Mouse (Mus musculus): ENCODE measurements at regions not wholly inside any gene's neighbourhood (a gene's known extent, or its start where the extent isn't known, plus 50 kb on each side); places are given as distances from the start of the nearest gene placed in this dataset.
A peak's percentile ranks its signal among the peaks of the same experiment; 100 is the strongest.
"Not testable (repeated sequence)": the region's sequence is repeated elsewhere in the genome, so short reads cannot be mapped to it uniquely, and the experiment has no call there.

DNA sequence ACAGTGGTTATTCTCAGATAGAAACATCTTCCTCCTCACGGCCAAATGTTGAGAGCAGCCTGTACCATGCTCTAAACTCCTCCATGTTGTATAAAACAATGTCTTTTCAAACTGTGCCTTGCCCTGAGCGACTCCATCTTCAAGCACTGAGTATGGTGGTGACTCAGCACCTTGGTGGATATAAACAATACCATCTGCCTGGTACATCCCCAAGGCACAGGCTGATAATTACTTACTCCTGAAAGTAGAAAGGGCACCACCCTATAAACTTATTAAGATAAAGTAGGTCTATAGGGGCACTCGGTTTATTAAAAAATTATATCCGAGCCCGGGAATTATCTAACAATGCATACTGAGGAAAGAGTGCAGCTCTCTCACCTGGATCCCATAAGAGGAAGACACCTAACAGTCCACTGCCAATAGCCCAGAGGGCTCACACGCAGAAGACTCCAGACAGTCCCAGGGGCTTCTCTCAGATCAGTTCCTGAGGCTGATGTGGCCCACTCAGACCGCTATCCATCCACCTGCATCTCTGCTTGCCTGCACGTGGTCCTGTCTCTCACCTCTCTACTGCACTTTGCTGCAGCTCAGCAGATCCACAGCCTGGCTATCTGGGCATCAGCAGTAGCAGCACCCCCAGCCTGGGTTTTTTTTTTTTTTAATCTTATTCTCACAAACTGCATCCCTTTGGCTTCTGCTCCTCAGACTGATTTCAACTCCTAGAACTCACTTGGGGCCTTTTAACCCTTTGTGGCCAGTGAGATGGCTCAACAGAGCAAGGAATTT, 109.7 kb upstream of the Dlg1 start:
- DNase-seq (ENCODE audit: low spot score in 2 of 2): no peak

DNA sequence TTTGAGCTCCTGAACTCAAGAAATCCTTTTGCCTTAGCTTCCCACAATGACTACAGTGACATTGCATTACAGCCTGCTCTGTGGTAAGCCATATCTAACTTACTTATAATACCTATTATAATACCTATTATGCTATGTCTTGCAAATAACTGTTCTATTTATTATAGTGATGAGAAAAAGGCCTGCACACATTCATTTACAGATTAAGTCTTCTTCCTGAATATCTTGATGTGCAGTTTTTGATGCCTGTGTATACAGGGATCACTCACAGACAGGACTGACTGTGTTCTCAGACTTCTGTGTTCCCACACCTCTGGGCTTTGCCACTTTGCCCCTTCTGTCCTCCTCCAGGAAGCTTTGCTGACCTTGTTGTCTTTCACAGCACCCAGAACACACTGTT, 102.8 kb upstream of the Dlg1 start:
- DNase-seq (ENCODE audit: low spot score in 2 of 2): no peak

GRCm38 (mm10) chr16:31564926-31565325, 98.3 kb upstream of the Dlg1 start:
- DNase-seq (ENCODE audit: low spot score in 2 of 2): no peak

DNA sequence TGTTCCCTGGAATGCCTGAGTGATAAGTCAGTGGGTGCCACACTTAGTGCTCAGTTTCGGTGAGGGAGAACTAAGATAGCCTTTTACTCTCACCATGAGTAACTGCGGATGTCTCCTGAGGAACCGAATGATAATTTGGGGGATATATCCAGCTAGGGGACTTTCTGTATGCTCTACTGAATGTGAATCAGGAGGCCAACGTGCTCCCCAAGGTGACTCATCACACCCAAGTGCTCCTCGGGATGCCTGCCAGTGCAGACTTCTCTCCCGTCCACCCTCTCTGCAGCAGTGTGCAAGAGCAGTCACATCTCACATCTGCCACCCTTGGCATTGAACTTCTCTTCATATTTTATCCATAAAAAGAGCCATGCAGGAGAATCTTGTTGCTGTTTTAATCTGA, 94.9 kb upstream of the Dlg1 start:
- DNase-seq (ENCODE audit: low spot score in 2 of 2): no peak

DNA sequence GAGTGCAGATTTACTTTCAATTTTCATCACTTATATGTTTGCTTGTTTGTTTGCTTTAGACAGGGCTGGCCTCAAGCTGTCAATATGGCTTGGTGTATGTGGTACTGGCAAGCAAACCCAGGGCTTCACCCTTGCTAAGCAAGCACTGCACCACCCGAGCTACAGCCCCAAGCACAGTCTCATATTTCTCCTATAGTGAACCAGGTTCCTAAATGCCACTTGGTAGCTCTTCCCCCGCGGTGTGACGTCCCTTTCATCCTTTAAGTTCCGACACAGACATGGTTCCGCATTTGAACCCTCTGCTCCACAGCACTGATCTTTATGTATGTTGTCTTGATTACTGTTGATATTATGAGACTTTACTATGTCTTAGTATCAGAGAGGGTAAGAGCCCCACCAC, 93.4 kb upstream of the Dlg1 start:
- DNase-seq (ENCODE audit: low spot score in 2 of 2): peak in 1 of 2 experiments; percentile 29

GRCm38 (mm10) chr16:31570311-31571139, 92.7 kb upstream of the Dlg1 start:
- peak; percentile 48 to 62 for DNase-seq (ENCODE audit: low spot score in 2 of 2)

- not testable (repeated sequence) for DNase-seq (ENCODE audit: low spot score in 2 of 2)
Measured at GRCm38 (mm10) chr16:31573833-31574232, 89.4 kb upstream of the Dlg1 start.

- DNase-seq (ENCODE audit: low spot score in 2 of 2): not testable (repeated sequence)
Measured at GRCm38 (mm10) chr16:31575646-31576045, 87.6 kb upstream of the Dlg1 start.

DNA sequence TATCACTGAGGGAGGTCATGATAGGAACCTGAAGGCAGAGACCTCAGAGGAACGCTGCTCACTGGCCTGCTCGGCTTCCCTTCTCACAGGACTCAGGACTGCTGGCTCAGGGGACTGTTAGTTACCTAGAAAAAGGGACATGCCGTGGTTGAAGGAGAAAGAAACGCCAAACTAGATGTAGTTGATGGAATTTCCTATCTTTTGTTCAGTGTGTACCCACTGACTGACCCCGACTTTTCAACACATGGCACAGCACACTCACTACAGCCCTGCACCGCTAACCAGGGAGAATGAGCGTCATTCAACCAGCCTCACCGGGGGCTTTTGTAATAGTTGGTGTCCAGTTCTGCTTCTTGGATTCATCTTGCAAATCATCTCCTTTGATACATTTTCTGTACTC, 86.8 kb upstream of the Dlg1 start:
- no peak for DNase-seq (ENCODE audit: low spot score in 2 of 2)

DNA sequence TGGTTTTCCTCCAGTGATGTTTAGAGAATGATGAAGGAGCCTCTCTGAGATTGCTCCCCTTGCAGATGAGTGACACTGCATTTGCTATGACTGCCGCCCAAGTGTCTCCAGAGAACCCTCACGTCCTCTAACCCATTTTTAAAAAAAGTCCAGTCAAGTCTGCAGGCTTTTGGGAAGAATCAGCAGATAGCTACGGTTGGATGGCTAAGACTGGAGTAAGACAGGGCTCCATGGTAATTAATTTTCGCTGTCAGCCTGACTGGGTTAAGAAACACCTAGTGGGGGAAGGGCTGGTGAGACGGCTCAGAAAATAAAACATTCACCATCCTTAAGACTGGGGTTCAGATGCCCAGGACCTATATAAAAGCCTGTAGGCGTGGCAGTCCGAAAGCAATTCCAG, 85.9 kb upstream of the Dlg1 start:
- DNase-seq (ENCODE audit: low spot score in 2 of 2): no peak

DNA sequence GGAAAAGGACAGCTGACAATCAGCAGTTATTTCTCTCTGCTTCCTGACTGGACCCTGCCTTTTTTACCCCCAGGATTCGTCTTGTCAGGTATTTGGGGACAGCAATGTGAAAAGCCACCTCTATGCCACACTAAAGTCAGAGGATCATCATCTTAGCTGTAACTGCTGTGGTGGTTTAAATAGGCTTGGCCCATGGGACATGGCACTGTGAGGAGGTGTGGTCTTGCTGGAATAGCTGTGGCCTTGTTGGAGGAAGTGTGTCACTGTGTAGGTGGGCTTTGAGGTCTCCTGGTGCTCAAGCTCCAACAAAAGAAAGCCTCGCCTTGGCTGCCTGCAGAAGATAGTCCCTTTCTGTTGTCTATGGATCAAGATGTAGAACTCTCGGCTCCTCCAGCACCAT, 83.9 kb upstream of the Dlg1 start:
- no peak for DNase-seq (ENCODE audit: low spot score in 2 of 2)

DNA sequence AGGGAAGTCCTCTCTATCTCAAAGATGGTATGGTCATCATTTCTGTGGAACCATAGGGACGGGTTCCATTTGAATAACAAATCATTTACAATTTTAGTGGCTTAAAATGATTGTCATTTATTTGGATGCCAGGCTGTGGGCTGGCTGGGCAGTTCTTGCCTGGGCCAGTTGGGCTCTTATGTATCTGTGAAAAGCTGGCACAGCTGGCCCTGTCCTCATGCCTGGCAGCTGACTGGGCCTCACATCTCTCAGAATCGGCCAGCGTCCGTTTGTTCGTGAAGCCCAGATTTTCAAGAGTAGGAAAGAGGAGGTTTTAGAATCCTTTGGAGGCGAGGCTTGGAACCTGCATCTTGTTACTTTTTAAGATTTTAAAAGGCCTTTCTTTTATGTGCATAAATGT, 82.5 kb upstream of the Dlg1 start:
- DNase-seq (ENCODE audit: low spot score in 2 of 2): no peak

GRCm38 (mm10) chr16:31582885-31583284, 80.4 kb upstream of the Dlg1 start:
- DNase-seq (ENCODE audit: low spot score in 2 of 2): peak in 1 of 2 experiments; percentile 1

- DNase-seq (ENCODE audit: low spot score in 2 of 2): no peak
Measured at GRCm38 (mm10) chr16:31583627-31584026, 79.6 kb upstream of the Dlg1 start.

GRCm38 (mm10) chr16:31584216-31584823, 78.9 kb upstream of the Dlg1 start:
- DNase-seq (ENCODE audit: low spot score in 2 of 2): peak in 1 of 2 experiments; percentile 3

GRCm38 (mm10) chr16:31587036-31587435, 76.2 kb upstream of the Dlg1 start:
- DNase-seq (ENCODE audit: low spot score in 2 of 2): no peak

GRCm38 (mm10) chr16:31589576-31589975, 73.7 kb upstream of the Dlg1 start:
- peak; percentile 51 to 62 for DNase-seq (ENCODE audit: low spot score in 2 of 2)

- no peak for DNase-seq (ENCODE audit: low spot score in 2 of 2)
Measured at GRCm38 (mm10) chr16:31591565-31591964, 71.7 kb upstream of the Dlg1 start.

DNA sequence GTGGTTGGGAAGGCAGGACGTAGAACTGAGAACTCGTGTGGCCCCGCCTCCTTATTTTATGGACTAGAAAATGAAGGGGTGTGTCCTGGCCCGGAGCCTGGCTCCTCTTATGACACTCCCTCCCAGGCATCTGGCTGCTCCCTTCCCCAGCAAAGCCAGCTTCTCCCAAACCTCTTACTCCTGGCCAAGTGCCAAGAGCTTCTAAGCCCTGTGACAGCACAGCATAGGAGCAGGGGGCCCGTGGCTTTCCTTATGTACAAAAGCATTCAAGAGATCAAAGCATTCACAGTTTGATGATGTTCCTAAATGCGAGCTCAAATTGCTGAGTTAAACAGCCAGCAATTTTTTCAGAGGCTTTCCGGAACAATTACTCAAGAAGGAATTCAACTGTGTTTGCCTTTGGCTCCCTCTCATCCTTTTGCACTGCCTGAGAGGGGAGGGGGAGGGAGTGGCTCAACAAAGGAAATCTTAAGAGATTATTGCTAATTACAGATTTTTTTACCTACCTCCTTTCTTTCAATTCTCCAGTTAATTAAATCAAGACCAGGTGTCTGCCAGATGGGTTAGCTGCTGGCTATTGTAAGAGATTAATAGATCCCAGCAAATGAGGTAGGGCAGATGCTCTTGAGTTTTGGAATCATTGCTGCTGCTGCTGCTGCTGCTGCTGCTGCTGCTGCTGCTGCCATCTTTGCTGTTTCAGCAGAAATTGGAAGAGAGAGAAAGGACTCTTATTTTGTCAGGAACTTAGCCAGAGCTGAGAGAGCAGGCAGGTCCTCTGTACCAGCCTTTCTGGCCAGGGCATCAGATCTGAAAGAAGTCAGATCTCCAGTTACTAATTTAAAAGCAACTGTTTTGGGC, 71.0 kb upstream of the Dlg1 start:
- DNase-seq (ENCODE audit: low spot score in 2 of 2): peak; percentile 29 to 39

GRCm38 (mm10) chr16:31592973-31593683, 70.1 kb upstream of the Dlg1 start:
- no peak for DNase-seq (ENCODE audit: low spot score in 2 of 2)

GRCm38 (mm10) chr16:31597965-31598364, 65.3 kb upstream of the Dlg1 start:
- DNase-seq (ENCODE audit: low spot score in 2 of 2): no peak

Measured in gastrocnemius, adult 8-10 months (tissue).